Mouse (Mus musculus) liver, adult 2 months (tissue): ENCODE measurements around the gene Gm20388. TPM values are rescaled to one million over a fixed set of nuclear protein-coding genes. Genes with fewer than 3 reads are reported as not detected.

Source experiments
- DNase-seq: peaks from one replicate; pipeline ENCODE4 v3.0.0-alpha.2; 2011; ENCODE audit warnings: low read depth, low spot score; ENCODE audit errors: extremely low read depth
- H3K27ac ChIP-seq: fragments of 200-500 bp; replicated peaks from 2 replicates; pipeline ENCODE4 v1.5.1; 2012; ENCODE audit warnings: low read depth, mild to moderate bottlenecking, control low read depth, inconsistent platforms, low read length; ENCODE audit not compliant: insufficient read depth
- H3K27me3 ChIP-seq: fragments of 200-500 bp; 2 replicates; pipeline ENCODE4 v1.6.1; 2012; ENCODE audit warnings: mild to moderate bottlenecking, moderate library complexity, low read length, inconsistent platforms; ENCODE audit not compliant: control insufficient read depth, insufficient read depth
- H3K36me3 ChIP-seq: fragments of 200-500 bp; 2 replicates; pipeline ENCODE4 v1.6.1; 2012; ENCODE audit warnings: low read length, inconsistent platforms; ENCODE audit not compliant: control insufficient read depth, insufficient read depth
- H3K4me1 ChIP-seq: fragments of 200-500 bp; 2 replicates; pipeline ENCODE4 v1.6.1; 2011; ENCODE audit warnings: low read length; ENCODE audit not compliant: control insufficient read depth, insufficient read depth
- H3K4me3 ChIP-seq: fragments of 200-500 bp; 2 replicates; pipeline ENCODE4 v1.5.1; 2011; ENCODE audit warnings: low read depth, mild to moderate bottlenecking, control low read depth, low read length, moderate library complexity; ENCODE audit not compliant: insufficient read depth
- H3K79me2 ChIP-seq: fragments of 200-500 bp; 2 replicates; pipeline ENCODE4 v1.6.1; 2012; ENCODE audit warnings: inconsistent platforms, mild to moderate bottlenecking, low read length, moderate library complexity; ENCODE audit not compliant: control insufficient read depth, insufficient read depth
- H3K9ac ChIP-seq: fragments of 200-500 bp; 2 replicates; pipeline ENCODE4 v1.6.1; 2012; ENCODE audit warnings: low read depth, mild to moderate bottlenecking, control low read depth, inconsistent platforms, low read length
- CTCF ChIP-seq: fragments of 200-500 bp; IDR thresholded peaks from 2 replicates; pipeline ENCODE4 v1.5.1; 2011; ENCODE audit warnings: low read depth, low read length, control low read depth
- POLR2A ChIP-seq: fragments of 200-500 bp; IDR thresholded peaks from 2 replicates; pipeline ENCODE4 v1.6.1; 2011; ENCODE audit warnings: low read length, control low read depth; ENCODE audit not compliant: insufficient read depth; ENCODE audit errors: extremely low read depth
- WGBS: fragments of 180-500 bp; shearing (Covaris S2); methylation state at CpG from one replicate; pipeline ENCODE4 v1.1.7; 2018; 5-methylcytosine and 5-hydroxymethylcytosine counted together
- polyA plus RNA-seq: library from polyadenylated mRNA; depleted of rRNA; stranded (reverse); fragments of >200 nt; gene quantifications from 2 replicates; pipeline ENCODE4 v1.2.3, GENCODE M21; 2012
- total RNA-seq: library from RNA; depleted of rRNA; stranded (reverse); fragments of >200 nt; gene quantifications from 2 replicates; pipeline ENCODE4 v1.2.3, GENCODE M21; 2014

Gm20388 gene
- total and polyA plus RNA-seq, 2 experiments: 6.4 to 19.9 TPM

- Histone ChIP-seq H3K79me2 (peaks cover 26% of the 10 kb centered on the region), H3K27ac (no peak overlapping the region), H3K4me3 (no peak overlapping the region), H3K27me3 (no peaks in the 10 kb centered on the region), H3K36me3 (no peaks in the 10 kb centered on the region), H3K9ac (no peak overlapping the region), H3K4me1 (no peaks in the 10 kb centered on the region)
- WGBS: 100% methylated on average over 1 of the region's 1 CpGs
- TF ChIP-seq POLR2A (no peak), CTCF (no peak)
- DNase-seq: no peak
Measured at GRCm38 (mm10) chr8:120525135-120525534, 614.5 kb downstream of the Gm20388 start.

- Histone ChIP-seq H3K4me3 (no peak overlapping the region), H3K36me3 (no peaks in the 10 kb centered on the region), H3K27ac (no peak overlapping the region), H3K4me1 (no peaks in the 10 kb centered on the region), H3K9ac (no peak overlapping the region), H3K27me3 (no peaks in the 10 kb centered on the region), H3K79me2 (peaks cover 23% of the 10 kb centered on the region)
- no peak for DNase-seq
- TF ChIP-seq CTCF (no peak), POLR2A (no peak)
- WGBS: 66% methylated on average over 6 of the region's 6 CpGs
Measured at GRCm38 (mm10) chr8:120525832-120526231, 615.2 kb downstream of the Gm20388 start.

GRCm38 (mm10) chr8:120526577-120526976 is 615.9 kb downstream of the Gm20388 start:
- TF ChIP-seq POLR2A (no peak), CTCF (no peak)
- peaks cover 20% of the 10 kb centered on the region for H3K79me2 ChIP-seq
- WGBS: 78% methylated on average over 4 of the region's 4 CpGs
- no peaks in the 10 kb centered on the region for H3K27me3 ChIP-seq
- H3K4me1 ChIP-seq: no peaks in the 10 kb centered on the region
- DNase-seq: no peak
- no peaks in the 10 kb centered on the region for H3K36me3 ChIP-seq
- no peak overlapping the region for H3K4me3 ChIP-seq
- H3K27ac ChIP-seq: no peak overlapping the region
- no peak overlapping the region for H3K9ac ChIP-seq

- 69% methylated on average over 3 of the region's 3 CpGs for WGBS
- H3K79me2 ChIP-seq: peaks cover 12% of the 10 kb centered on the region; the same call in 1 of the 2 replicates
- TF ChIP-seq POLR2A (no peak), CTCF (no peak)
- H3K4me1 ChIP-seq: no peaks in the 10 kb centered on the region
- no peak for DNase-seq
- no peak overlapping the region for H3K9ac ChIP-seq
- H3K27me3 ChIP-seq: no peaks in the 10 kb centered on the region
- H3K27ac ChIP-seq: no peak overlapping the region
- no peaks in the 10 kb centered on the region for H3K36me3 ChIP-seq
- no peak overlapping the region for H3K4me3 ChIP-seq
Measured at GRCm38 (mm10) chr8:120528332-120528731, 617.7 kb downstream of the Gm20388 start.

GRCm38 (mm10) chr8:120529226-120529625 is 618.6 kb downstream of the Gm20388 start:
- TF ChIP-seq CTCF (no peak), POLR2A (no peak)
- H3K4me1 ChIP-seq: no peaks in the 10 kb centered on the region
- no peak overlapping the region for H3K9ac ChIP-seq
- H3K79me2 ChIP-seq: peaks cover 8% of the 10 kb centered on the region; the same call in 1 of the 2 replicates
- no peak overlapping the region for H3K4me3 ChIP-seq
- H3K27ac ChIP-seq: no peak overlapping the region
- H3K36me3 ChIP-seq: no peaks in the 10 kb centered on the region
- 16% methylated on average over 7 of the region's 7 CpGs for WGBS
- no peaks in the 10 kb centered on the region for H3K27me3 ChIP-seq
- peak; percentile 76 for DNase-seq

- no peaks in the 10 kb centered on the region for H3K4me1 ChIP-seq
- no peak overlapping the region for H3K4me3 ChIP-seq
- no peak for TF ChIP-seq CTCF
- no peak for TF ChIP-seq POLR2A
- H3K36me3 ChIP-seq: no peaks in the 10 kb centered on the region
- no peak overlapping the region for H3K27ac ChIP-seq
- H3K79me2 ChIP-seq: peaks cover 4% of the 10 kb centered on the region; the same call in 1 of the 2 replicates
- WGBS: 89% methylated on average over 16 of the region's 16 CpGs
- no peak overlapping the region for H3K9ac ChIP-seq
- H3K27me3 ChIP-seq: no peaks in the 10 kb centered on the region
- DNase-seq: no peak
Measured at GRCm38 (mm10) chr8:120530954-120531656, 620.5 kb downstream of the Gm20388 start.
